Mouse (Mus musculus): ENCODE data around the gene Dolpp1. TPM values are rescaled to one million over a fixed set of nuclear protein-coding genes. Genes with fewer than 3 reads are reported as not detected.

Dolpp1 gene
- polyA plus RNA-seq, 1 experiment from 2014 or later: 41.7 TPM

DNA sequence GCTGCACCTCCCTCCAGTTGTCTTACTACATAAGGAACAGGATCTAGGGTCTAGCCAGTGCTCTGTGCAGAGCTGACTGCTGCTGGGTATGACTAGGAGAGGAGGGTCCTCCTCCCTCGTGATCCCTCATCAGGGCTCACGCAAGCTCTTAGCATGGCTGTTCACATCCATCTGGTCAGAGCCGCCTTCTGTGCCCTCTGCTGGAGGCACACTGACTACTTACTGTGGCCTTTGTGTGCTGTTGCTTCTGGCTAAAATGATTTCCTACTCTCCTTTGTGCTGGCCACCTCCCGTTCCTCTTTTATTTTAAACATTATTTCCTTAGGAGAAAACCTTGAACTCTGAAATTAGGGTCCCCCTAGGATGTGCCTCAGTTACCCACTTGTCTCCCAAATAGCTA is 44.8 kb downstream of the Dolpp1 start:
- no peak overlapping the region for H3K9ac ChIP-seq (ENCODE audit: low read length)
- 73% methylated on average over 4 of the region's 4 CpGs for WGBS
- H3K36me3 ChIP-seq (ENCODE audit: control insufficient read depth, insufficient read depth, low read length): peaks cover 65% of the 10 kb centered on the region

DNA sequence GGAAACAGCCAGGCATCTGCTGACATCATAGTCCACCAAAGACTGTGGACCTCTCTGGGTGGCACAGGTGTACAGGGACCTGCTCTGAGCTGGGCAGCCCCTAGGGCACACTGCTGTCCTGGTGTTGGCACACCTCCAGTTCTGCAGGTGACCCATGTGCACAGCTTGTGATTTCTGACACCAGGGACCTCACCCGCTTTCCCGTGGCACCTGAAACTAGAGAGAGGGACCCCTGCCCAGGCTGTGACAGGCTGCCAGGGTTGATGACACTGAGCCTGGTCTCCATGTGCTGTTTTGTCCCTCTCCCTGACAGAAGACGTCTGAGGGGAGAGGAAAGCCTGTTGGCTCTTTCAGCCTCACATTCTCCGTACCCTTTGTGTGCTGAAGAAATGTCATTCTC is 45.7 kb downstream of the Dolpp1 start:
- DNase-seq (ENCODE audit: low spot score) (no peak), ATAC-seq (replicated peaks; ENCODE audit: low FRiP score, low TSS enrichment, low read depth) (no peak)
- H3K9me3 ChIP-seq (ENCODE audit: control insufficient read depth, low read length): no peaks in the 10 kb centered on the region
- peaks cover 55% of the 10 kb centered on the region for H3K36me3 ChIP-seq (ENCODE audit: control insufficient read depth, insufficient read depth, low read length)
- H3K4me1 ChIP-seq (replicated peaks; ENCODE audit: control insufficient read depth, insufficient read depth, low read length): peaks cover 30% of the 10 kb centered on the region
- H3K4me2 ChIP-seq (ENCODE audit: low read length): no peak overlapping the region
- H3K27me3 ChIP-seq (replicated peaks; ENCODE audit: control insufficient read depth, insufficient read depth, low read length): no peaks in the 10 kb centered on the region
- H3K4me3 ChIP-seq (ENCODE audit: low read depth, low read length): no peak overlapping the region
- no peak overlapping the region for H3K27ac ChIP-seq (ENCODE audit: low read depth)
- 93% methylated on average over 4 of the region's 4 CpGs for WGBS
- no peak overlapping the region for H3K9ac ChIP-seq (ENCODE audit: low read length)

More for the DNA sequence above, 44.8 kb downstream of the Dolpp1 start:
- Histone ChIP-seq H3K27me3 (replicated peaks; ENCODE audit: control insufficient read depth, insufficient read depth, low read length) (no peaks in the 10 kb centered on the region), H3K4me3 (ENCODE audit: low read depth, low read length) (no peak overlapping the region), H3K4me2 (ENCODE audit: low read length) (no peak overlapping the region), H3K27ac (ENCODE audit: low read depth) (no peak overlapping the region), H3K9me3 (ENCODE audit: control insufficient read depth, low read length) (no peaks in the 10 kb centered on the region), H3K4me1 (replicated peaks; ENCODE audit: control insufficient read depth, insufficient read depth, low read length) (peaks cover 20% of the 10 kb centered on the region)
- DNase-seq (ENCODE audit: low spot score) (no peak), ATAC-seq (replicated peaks; ENCODE audit: low FRiP score, low TSS enrichment, low read depth) (no peak)

DNA sequence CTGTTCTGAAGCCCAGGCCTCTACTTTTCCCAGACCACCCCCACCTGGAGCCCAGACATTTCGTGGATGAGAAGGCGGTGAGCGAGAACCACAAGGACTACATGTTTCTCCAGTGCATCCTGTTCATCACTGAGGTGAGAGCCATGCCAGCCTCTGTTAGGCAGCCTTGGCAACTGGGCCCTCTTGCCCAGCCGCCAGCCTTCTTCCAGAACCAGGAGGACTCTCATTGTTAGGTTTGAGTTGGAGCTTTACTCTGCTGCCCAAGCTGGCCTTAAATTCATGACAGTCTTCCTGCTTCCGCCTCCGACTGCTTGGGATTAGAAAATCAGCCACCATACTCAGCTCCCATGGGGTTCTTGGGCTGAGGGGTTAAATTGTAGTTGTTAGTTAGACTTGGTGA is 47.6 kb downstream of the Dolpp1 start:
- Histone ChIP-seq H3K9ac (ENCODE audit: low read length) (no peak overlapping the region), H3K4me1 (replicated peaks; ENCODE audit: control insufficient read depth, insufficient read depth, low read length) (peaks cover 48% of the 10 kb centered on the region)

DNA sequence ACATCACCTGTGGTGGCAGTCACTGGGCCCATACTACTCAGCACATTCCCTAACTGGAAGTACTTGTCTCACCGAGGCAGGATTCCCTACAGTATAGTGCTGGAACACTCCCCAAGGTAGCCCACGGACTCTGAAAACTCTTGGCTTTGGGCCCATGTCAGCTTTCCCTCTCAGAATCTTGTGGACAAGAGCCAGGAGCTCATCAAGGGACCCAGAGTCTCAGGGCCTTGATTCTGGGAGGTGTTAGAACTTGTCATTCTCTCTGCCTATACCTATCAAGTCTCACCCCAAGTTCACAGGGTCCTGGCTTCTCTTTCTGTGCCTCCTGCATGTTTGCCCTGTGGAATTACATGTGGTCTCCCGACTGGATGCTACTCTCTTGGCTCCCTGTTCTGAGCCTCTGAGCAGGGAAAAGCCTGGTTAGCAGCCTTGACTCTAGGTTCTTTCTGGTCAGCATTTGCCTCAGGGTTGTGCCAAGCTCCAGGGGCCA is 48.2 kb downstream of the Dolpp1 start:
- WGBS: 30% methylated on average over 3 of the region's 3 CpGs
- Histone ChIP-seq H3K4me1 (replicated peaks; ENCODE audit: control insufficient read depth, insufficient read depth, low read length) (peaks cover 54% of the 10 kb centered on the region), H3K27me3 (replicated peaks; ENCODE audit: control insufficient read depth, insufficient read depth, low read length) (no peaks in the 10 kb centered on the region), H3K27ac (ENCODE audit: low read depth) (peak overlapping the region; percentile 100), H3K4me2 (ENCODE audit: low read length) (no peak overlapping the region; the same call in 1 of the 2 replicates), H3K9me3 (ENCODE audit: control insufficient read depth, low read length) (no peaks in the 10 kb centered on the region), H3K4me3 (ENCODE audit: low read depth, low read length) (no peak overlapping the region), H3K9ac (ENCODE audit: low read length) (0 out of 2 replicates have a peak overlapping the region, but pooled peaks have one; percentile 29), H3K36me3 (ENCODE audit: control insufficient read depth, insufficient read depth, low read length) (peaks cover 44% of the 10 kb centered on the region)
- ATAC-seq (replicated peaks; ENCODE audit: low FRiP score, low TSS enrichment, low read depth): no peak
- DNase-seq (ENCODE audit: low spot score): no peak

More for the DNA sequence above, 47.6 kb downstream of the Dolpp1 start:
- H3K27me3 ChIP-seq (replicated peaks; ENCODE audit: control insufficient read depth, insufficient read depth, low read length): no peaks in the 10 kb centered on the region
- DNase-seq (ENCODE audit: low spot score) (no peak), ATAC-seq (replicated peaks; ENCODE audit: low FRiP score, low TSS enrichment, low read depth) (no peak)
- WGBS: 94% methylated on average over 6 of the region's 6 CpGs
- peaks cover 49% of the 10 kb centered on the region for H3K36me3 ChIP-seq (ENCODE audit: control insufficient read depth, insufficient read depth, low read length)
- no peaks in the 10 kb centered on the region for H3K9me3 ChIP-seq (ENCODE audit: control insufficient read depth, low read length)
- no peak overlapping the region for H3K4me3 ChIP-seq (ENCODE audit: low read depth, low read length)
- peak overlapping the region; percentile 100 for H3K27ac ChIP-seq (ENCODE audit: low read depth)
- no peak overlapping the region for H3K4me2 ChIP-seq (ENCODE audit: low read length)

DNA sequence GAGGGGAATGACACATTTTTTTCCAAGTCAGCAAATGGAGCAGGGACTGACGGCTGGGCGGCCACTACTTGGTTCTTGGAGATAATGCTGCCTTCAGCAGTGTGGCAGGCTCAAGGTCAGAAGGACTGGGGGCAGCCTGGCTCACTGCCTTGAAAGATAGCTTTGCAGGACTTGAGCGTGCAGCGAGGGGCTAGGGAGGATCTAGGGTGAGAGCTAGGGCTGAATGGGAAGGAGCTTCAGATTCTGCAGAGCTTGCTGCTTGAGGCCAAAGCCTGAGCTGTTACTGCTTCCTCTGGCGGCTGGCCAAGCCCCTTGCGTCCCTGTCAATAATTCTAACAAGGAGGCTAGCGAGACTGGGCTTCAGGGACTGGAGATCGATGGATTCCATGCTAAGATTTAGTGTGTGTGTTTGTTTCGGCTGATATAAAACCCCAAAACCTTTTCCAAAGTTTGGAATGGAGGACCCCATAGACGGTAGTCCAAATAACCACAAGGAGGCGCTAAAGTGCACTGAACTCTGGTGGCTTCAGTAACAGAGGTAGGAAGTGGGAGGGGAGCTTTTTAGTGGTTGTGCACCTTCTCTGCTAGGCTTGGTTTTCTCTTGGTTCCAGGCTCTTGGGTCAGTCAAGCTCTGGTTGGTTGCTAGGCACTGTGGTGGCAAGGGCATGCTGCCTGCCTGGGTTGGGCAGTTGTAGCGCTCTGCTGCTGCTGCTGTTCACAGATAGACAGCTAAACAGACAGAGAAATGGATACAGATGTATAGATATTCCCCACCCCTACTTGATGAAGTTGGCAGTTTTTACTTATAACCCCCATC is 48.9 kb downstream of the Dolpp1 start:
- peak overlapping the region; percentile 16; the same call in 1 of the 2 replicates for H3K4me3 ChIP-seq (ENCODE audit: low read depth, low read length)
- peak overlapping the region; percentile 100 for H3K27ac ChIP-seq (ENCODE audit: low read depth)
- peak overlapping the region; percentile 75 for H3K4me2 ChIP-seq (ENCODE audit: low read length)
- no peaks in the 10 kb centered on the region for H3K27me3 ChIP-seq (replicated peaks; ENCODE audit: control insufficient read depth, insufficient read depth, low read length)
- ATAC-seq (replicated peaks; ENCODE audit: low FRiP score, low TSS enrichment, low read depth): peak; percentile 56; the same call in 1 of the 2 replicates
- WGBS: 9% methylated on average over 12 of the region's 12 CpGs
- peaks cover 60% of the 10 kb centered on the region for H3K4me1 ChIP-seq (replicated peaks; ENCODE audit: control insufficient read depth, insufficient read depth, low read length)
- H3K9me3 ChIP-seq (ENCODE audit: control insufficient read depth, low read length): no peaks in the 10 kb centered on the region
- H3K9ac ChIP-seq (ENCODE audit: low read length): peak overlapping the region; percentile 29; the same call in 1 of the 2 replicates
- peaks cover 45% of the 10 kb centered on the region for H3K36me3 ChIP-seq (ENCODE audit: control insufficient read depth, insufficient read depth, low read length)
- peak; percentile 83 for DNase-seq (ENCODE audit: low spot score)

DNA sequence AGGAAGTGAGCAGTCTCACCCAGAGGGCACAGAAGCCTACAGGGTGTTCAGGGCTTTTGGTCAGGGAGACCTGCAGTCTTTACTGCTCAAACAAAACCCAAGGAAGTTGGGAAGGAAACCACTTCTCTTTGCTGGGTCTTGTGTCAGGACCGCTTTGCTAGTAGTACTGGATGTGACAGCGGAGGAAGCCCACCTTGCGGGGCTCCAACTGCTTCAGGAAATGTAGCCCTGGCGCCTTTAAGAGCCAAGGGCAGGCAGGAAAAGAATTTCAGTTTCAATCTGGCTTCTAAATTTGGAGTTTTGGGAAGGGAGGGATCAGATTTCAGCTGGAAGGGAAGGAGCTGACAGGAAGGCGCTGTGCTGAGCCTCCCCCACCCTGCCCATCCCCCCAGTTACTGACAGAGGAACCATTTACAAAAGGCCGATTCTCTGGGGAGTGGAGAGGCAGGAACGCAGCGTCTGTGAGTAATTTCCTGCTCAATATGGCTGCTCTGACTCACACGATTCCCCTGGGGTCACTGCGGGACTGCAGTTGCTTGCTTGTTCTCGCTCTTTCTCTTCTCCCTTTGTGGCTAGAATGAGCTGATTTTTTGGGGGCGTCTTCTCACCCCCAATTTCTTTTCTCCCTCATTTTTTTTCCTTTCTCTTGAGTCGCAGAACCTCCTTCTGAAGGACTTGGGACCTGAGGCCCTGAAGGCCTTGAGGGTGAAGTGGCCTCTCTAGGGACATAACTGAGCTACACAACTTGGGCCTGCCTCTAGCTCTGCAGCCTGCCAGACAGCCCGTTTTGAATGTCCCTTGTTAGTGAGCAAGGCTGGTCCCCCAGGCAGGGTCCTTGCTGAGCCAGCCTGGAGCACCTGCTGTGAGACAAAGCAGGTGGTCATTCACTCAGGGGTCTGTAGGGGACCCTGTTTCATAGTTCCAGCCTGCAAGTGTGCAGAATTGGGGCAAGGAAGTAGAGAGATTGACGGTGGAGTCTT is 49.8 kb downstream of the Dolpp1 start:
- Histone ChIP-seq H3K27me3 (replicated peaks; ENCODE audit: control insufficient read depth, insufficient read depth, low read length) (no peaks in the 10 kb centered on the region), H3K9ac (ENCODE audit: low read length) (peak overlapping the region; percentile 56), H3K36me3 (ENCODE audit: control insufficient read depth, insufficient read depth, low read length) (peaks cover 54% of the 10 kb centered on the region), H3K9me3 (ENCODE audit: control insufficient read depth, low read length) (no peaks in the 10 kb centered on the region), H3K4me3 (ENCODE audit: low read depth, low read length) (peak overlapping the region; percentile 37), H3K4me1 (replicated peaks; ENCODE audit: control insufficient read depth, insufficient read depth, low read length) (peaks cover 62% of the 10 kb centered on the region), H3K4me2 (ENCODE audit: low read length) (peak overlapping the region; percentile 75), H3K27ac (ENCODE audit: low read depth) (peak overlapping the region; percentile 100)
- DNase-seq (ENCODE audit: low spot score) (peak; percentile 87), ATAC-seq (replicated peaks; ENCODE audit: low FRiP score, low TSS enrichment, low read depth) (peak; percentile 54)
- 3% methylated on average over 15 of the region's 15 CpGs for WGBS

DNA sequence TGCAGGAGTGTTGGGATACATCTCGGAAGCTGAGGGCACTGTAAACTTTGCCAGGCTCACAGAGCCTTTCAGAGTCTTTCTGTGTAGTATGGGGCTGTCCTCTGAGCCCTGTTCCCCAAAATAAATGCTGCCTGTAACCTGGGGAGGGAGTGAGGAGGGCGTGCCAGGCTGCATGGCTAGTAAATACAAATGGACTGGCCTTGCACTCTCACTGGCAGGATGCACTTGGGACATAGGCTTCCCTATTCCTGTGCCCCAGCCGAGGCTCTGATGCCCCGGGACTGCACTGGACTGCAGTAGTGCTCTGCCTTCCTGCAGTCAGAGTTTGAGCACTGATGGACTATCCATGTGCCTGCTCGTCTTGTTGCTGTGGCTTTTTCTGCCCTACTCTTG is 50.4 kb downstream of the Dolpp1 start:
- Histone ChIP-seq H3K4me3 (ENCODE audit: low read depth, low read length) (peak overlapping the region; percentile 37), H3K27ac (ENCODE audit: low read depth) (peak overlapping the region; percentile 100), H3K9ac (ENCODE audit: low read length) (peak overlapping the region; percentile 56), H3K9me3 (ENCODE audit: control insufficient read depth, low read length) (no peaks in the 10 kb centered on the region), H3K4me1 (replicated peaks; ENCODE audit: control insufficient read depth, insufficient read depth, low read length) (peaks cover 62% of the 10 kb centered on the region), H3K4me2 (ENCODE audit: low read length) (peak overlapping the region; percentile 75), H3K27me3 (replicated peaks; ENCODE audit: control insufficient read depth, insufficient read depth, low read length) (no peaks in the 10 kb centered on the region), H3K36me3 (ENCODE audit: control insufficient read depth, insufficient read depth, low read length) (peaks cover 57% of the 10 kb centered on the region)
- DNase-seq (ENCODE audit: low spot score): no peak
- ATAC-seq (replicated peaks; ENCODE audit: low FRiP score, low TSS enrichment, low read depth): no peak
- 21% methylated on average over 5 of the region's 5 CpGs for WGBS

DNA sequence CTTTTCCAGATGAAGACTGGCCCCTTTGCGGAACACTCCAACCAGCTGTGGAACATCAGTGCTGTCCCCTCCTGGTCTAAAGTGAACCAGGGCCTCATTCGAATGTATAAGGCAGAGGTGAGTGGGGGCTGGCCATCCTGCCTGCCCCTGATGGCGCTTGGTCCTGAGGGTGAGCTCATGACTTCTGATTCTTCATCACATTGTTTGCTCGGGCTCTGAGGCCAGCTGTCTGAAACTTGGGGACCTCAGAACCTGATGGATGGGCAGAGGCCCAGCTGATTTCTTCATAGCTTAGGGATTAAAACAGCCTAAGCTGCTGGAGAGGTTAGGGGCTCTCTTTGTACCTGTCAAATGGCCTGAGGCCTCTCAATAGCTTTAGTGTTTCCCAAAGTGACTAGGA is 51.2 kb downstream of the Dolpp1 start:
- H3K27ac ChIP-seq (ENCODE audit: low read depth): peak overlapping the region; percentile 100
- 26% methylated on average over 4 of the region's 4 CpGs for WGBS
- peak overlapping the region; percentile 37; the same call in 1 of the 2 replicates for H3K4me3 ChIP-seq (ENCODE audit: low read depth, low read length)
- no peaks in the 10 kb centered on the region for H3K27me3 ChIP-seq (replicated peaks; ENCODE audit: control insufficient read depth, insufficient read depth, low read length)
- H3K4me1 ChIP-seq (replicated peaks; ENCODE audit: control insufficient read depth, insufficient read depth, low read length): peaks cover 62% of the 10 kb centered on the region
- peaks cover 57% of the 10 kb centered on the region for H3K36me3 ChIP-seq (ENCODE audit: control insufficient read depth, insufficient read depth, low read length)
- H3K9ac ChIP-seq (ENCODE audit: low read length): 0 out of 2 replicates have a peak overlapping the region, but pooled peaks have one; percentile 25
- no peaks in the 10 kb centered on the region for H3K9me3 ChIP-seq (ENCODE audit: control insufficient read depth, low read length)
- no peak for DNase-seq (ENCODE audit: low spot score)
- no peak for ATAC-seq (replicated peaks; ENCODE audit: low FRiP score, low TSS enrichment, low read depth)
- H3K4me2 ChIP-seq (ENCODE audit: low read length): peak overlapping the region; percentile 75
